Mouse (Mus musculus) embryonic facial prominence, embryonic 15.5 days (tissue): Measurements from ENCODE around the gene Gm17617. TPM values are rescaled to one million over a fixed set of nuclear protein-coding genes. Genes with fewer than 3 reads are reported as not detected.
"Not testable (repeated sequence)": the region's sequence is repeated elsewhere in the genome, so short reads cannot be mapped to it uniquely, and the experiment has no call there.

Source experiments
- ATAC-seq: fragments of 200-750 bp; cut with Nextera tagmentation; 2 replicates; pipeline ENCODE4 v1.8.0; 2017; ENCODE audit warnings: low read depth, moderate TSS enrichment; ENCODE audit not compliant: insufficient number of reproducible peaks, low FRiP score, low TSS enrichment
- H3K27ac ChIP-seq: fragments of 300-500 bp; sonication (generic); replicated peaks from 2 replicates; pipeline ENCODE4 v1.5.1; 2015; ENCODE audit warnings: mild to moderate bottlenecking, inconsistent platforms
- H3K27me3 ChIP-seq: fragments of 300-500 bp; sonication (generic); 2 replicates; pipeline ENCODE4 v1.6.1; 2015; ENCODE audit warnings: inconsistent platforms
- H3K36me3 ChIP-seq: fragments of 300-500 bp; sonication (generic); 2 replicates; pipeline ENCODE4 v1.6.1; 2015; ENCODE audit warnings: mild to moderate bottlenecking, inconsistent platforms
- H3K4me1 ChIP-seq: fragments of 300-500 bp; sonication (generic); 2 replicates; pipeline ENCODE4 v1.6.1; 2015; ENCODE audit warnings: inconsistent platforms
- H3K4me2 ChIP-seq: fragments of 300-500 bp; sonication (generic); replicated peaks from 2 replicates; pipeline ENCODE4 v1.6.1; 2015; ENCODE audit warnings: mild to moderate bottlenecking, inconsistent platforms
- H3K4me3 ChIP-seq: fragments of 300-500 bp; sonication (generic); replicated peaks from 2 replicates; pipeline ENCODE4 v1.5.1; 2015; ENCODE audit warnings: mild to moderate bottlenecking, inconsistent platforms
- H3K9ac ChIP-seq: fragments of 300-500 bp; sonication (generic); 2 replicates; pipeline ENCODE4 v1.6.1; 2015; ENCODE audit warnings: inconsistent platforms
- H3K9me3 ChIP-seq: fragments of 300-500 bp; sonication (generic); replicated peaks from 2 replicates; pipeline ENCODE4 v1.6.1; 2016; ENCODE audit warnings: inconsistent platforms
- WGBS: fragments of 180-500 bp; shearing (Covaris S2); methylation state at CpG from one replicate; pipeline ENCODE4 v1.1.7; 2015; 5-methylcytosine and 5-hydroxymethylcytosine counted together
- polyA plus RNA-seq: library from polyadenylated mRNA; unstranded; fragments of >200 nt; fragmentation: Nextera tagmentation; extraction: Ambion mirVana; gene quantifications from 2 replicates; pipeline ENCODE4 v1.2.1, GENCODE M21; 2015

Gm17617 gene
- polyA plus RNA-seq, 1 experiment from 2014 or later = not detected

GRCm38 (mm10) chr13:55097841-55098240, 35.5 kb downstream of the Gm17617 start:
- ATAC-seq, H3K4me3 ChIP-seq, H3K4me2 ChIP-seq, H3K36me3 ChIP-seq, H3K27me3 ChIP-seq, H3K9me3 ChIP-seq, H3K27ac ChIP-seq, H3K4me1 ChIP-seq, H3K9ac ChIP-seq: not testable (repeated sequence)
- 83% methylated on average over 3 of the region's 3 CpGs for WGBS

DNA sequence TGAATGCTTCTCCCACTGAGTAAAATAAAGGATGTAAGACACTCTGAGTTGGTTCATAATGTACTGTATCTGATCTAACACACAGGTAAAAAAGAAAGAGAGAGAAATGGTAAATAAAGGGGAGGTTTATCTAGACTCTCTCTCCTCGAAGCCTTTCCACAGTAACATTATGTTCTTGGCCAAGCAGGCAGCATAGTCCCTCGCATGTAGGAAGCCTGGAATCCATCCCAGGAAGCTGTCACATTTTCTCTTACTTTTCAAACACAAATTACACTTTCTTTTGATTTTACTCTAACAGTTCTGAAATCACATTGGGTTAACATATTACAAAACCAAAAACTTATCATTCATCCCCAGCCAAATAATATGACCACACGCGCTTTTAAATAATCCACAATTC, 40.8 kb downstream of the Gm17617 start:
- no peak overlapping the region for H3K9ac ChIP-seq
- WGBS = 81% methylated on average over 4 of the region's 4 CpGs
- no peak overlapping the region for H3K4me2 ChIP-seq

More for the DNA sequence above, 40.8 kb downstream of the Gm17617 start:
- no peak overlapping the region for H3K27ac ChIP-seq
- no peak for ATAC-seq
- H3K4me1 ChIP-seq = no peaks in the 10 kb centered on the region
- no peaks in the 10 kb centered on the region for H3K9me3 ChIP-seq
- H3K36me3 ChIP-seq = peaks cover 16% of the 10 kb centered on the region; the same call in 1 of the 2 replicates
- no peaks in the 10 kb centered on the region for H3K27me3 ChIP-seq
- H3K4me3 ChIP-seq = no peak overlapping the region

Other genes starting within 250 kb of the Gm17617 start
- gene Unc5a, start 184.1 kb downstream of the Gm17617 start, polyA plus RNA-seq = 1.5 and 2.0 TPM in 2 replicates
- gene Hk3, start 112.2 kb downstream of the Gm17617 start, polyA plus RNA-seq = 2.4 and 2.5 TPM in 2 replicates
- 27.8 and 32.2 TPM in 2 replicates for gene Uimc1, start 33.2 kb downstream of the Gm17617 start, polyA plus RNA-seq
- gene Zfp346, start 28.2 kb downstream of the Gm17617 start, polyA plus RNA-seq = 24.3 and 26.3 TPM in 2 replicates
- 12.7 and 14.6 TPM in 2 replicates for gene Fgfr4, start 19.1 kb upstream of the Gm17617 start, polyA plus RNA-seq
- gene Nsd1, start 76.2 kb upstream of the Gm17617 start, polyA plus RNA-seq = 54.0 and 56.0 TPM in 2 replicates
- gene Prelid1, start 187.0 kb upstream of the Gm17617 start, polyA plus RNA-seq = 415 and 433 TPM in 2 replicates
- 135 and 137 TPM in 2 replicates for gene Rab24, start 188.4 kb upstream of the Gm17617 start, polyA plus RNA-seq
- 40.9 and 44.0 TPM in 2 replicates for gene Mxd3, start 196.3 kb upstream of the Gm17617 start, polyA plus RNA-seq
- gene Lman2, start 229.2 kb upstream of the Gm17617 start, polyA plus RNA-seq = 100.0 and 110 TPM in 2 replicates
- gene Rgs14, start 236.2 kb upstream of the Gm17617 start, polyA plus RNA-seq = 2.1 and 2.5 TPM in 2 replicates